Mouse (Mus musculus) MEL (cell line): ENCODE results near the gene Rnf123.

Source experiments
- POLR2A ChIP-seq, 2 experiments: IDR thresholded peaks; 2 replicates each; pipeline ENCODE4 v1.6.1; 2011 to 2012; ENCODE audit warnings: low read length in 2 of 2, mild to moderate bottlenecking in 2 of 2, control low read depth in 1 of 2, improper control_type of control experiment in 1 of 2, low read depth in 1 of 2, moderate library complexity in 1 of 2; ENCODE audit not compliant: control insufficient read depth in 1 of 2, insufficient read depth in 1 of 2, poor library complexity in 1 of 2
- TAL1 ChIP-seq: IDR thresholded peaks from 2 replicates; pipeline ENCODE4 v1.6.1; 2012; ENCODE audit warnings: mild to moderate bottlenecking, inconsistent platforms, low read length, moderate library complexity, mixed read lengths
- ZC3H11A ChIP-seq: IDR thresholded peaks from 2 replicates; pipeline ENCODE4 v1.6.1; 2012; ENCODE audit warnings: low read depth, mild to moderate bottlenecking, inconsistent platforms, low read length, improper control_type of control experiment

GRCm38 (mm10) chr9:108001922-108002770 lies 81.0 kb downstream of the Rnf123 start, which contains the start of gene Ip6k1:
- TF ChIP-seq ZC3H11A (no peak), TAL1 (no peak), POLR2A (IDR thresholded peaks at IDR 0.05; ENCODE audit: control insufficient read depth in 1 of 2, insufficient read depth in 1 of 2, low read depth in 1 of 2, low read length in 2 of 2, poor library complexity in 1 of 2) (peak; percentile 71 to 96)
